Mouse (Mus musculus): ENCODE results near the gene Krtap2-4. TPM values are rescaled to one million over a fixed set of nuclear protein-coding genes. Genes with fewer than 3 reads are reported as not detected.

Krtap2-4 gene
- total and polyA plus RNA-seq, 3 experiments = not detected

- Histone ChIP-seq H3K4me2 (ENCODE audit: insufficient read depth, low read depth, poor library complexity, severe bottlenecking) (no peak overlapping the region), H3K27me3 (replicated peaks) (peaks cover 74% of the 10 kb centered on the region), H3K36me3 (replicated peaks in 1 of 2; ENCODE audit: control insufficient read depth in 1 of 2, insufficient read depth in 1 of 2, low read length in 1 of 2) (no peaks in the 10 kb centered on the region), H3K9ac (ENCODE audit: insufficient read depth, low read depth) (no peak overlapping the region), H3K4me3 (replicated peaks in 1 of 3; ENCODE audit: low read depth in 2 of 3, low read length in 2 of 3, poor library complexity in 1 of 3) (no peak overlapping the region), H3K4me1 (ENCODE audit: control insufficient read depth in 1 of 2, insufficient read depth in 2 of 2) (no peaks in the 10 kb centered on the region), H3K79me2 (replicated peaks; ENCODE audit: control insufficient read depth, extremely low read depth, insufficient read depth, poor library complexity, severe bottlenecking) (no peaks in the 10 kb centered on the region), H3K9me3 (replicated peaks; ENCODE audit: low read length) (peaks cover 4% of the 10 kb centered on the region), H3K27ac (ENCODE audit: insufficient read depth, low read depth) (no peak overlapping the region)
- in situ Hi-C loops (cut with MboI; ENCODE audit: low pct_ligation_motif_present, low pct_unique_long_range_greater_than_20kb, low sequenced_read_pairs) = no loop called here
- dilution Hi-C loops (cut with MboI; ENCODE audit: extremely low pct_ligation_motif_present, extremely low pct_unique_long_range_greater_than_20kb, low sequenced_read_pairs) = no loop called here
- DNase-seq (ENCODE audit: extremely low read depth) = no peak
- TF ChIP-seq POLR2A (IDR thresholded peaks at IDR 0.05; ENCODE audit: low read depth, low read length) (no peak), GABPA (IDR thresholded peaks at IDR 0.05; ENCODE audit: insufficient replicate concordance, low read depth, low read length) (no peak), MXI1 (IDR thresholded peaks at IDR 0.05; ENCODE audit: low read depth, low read length) (no peak), SMC3 (IDR thresholded peaks at IDR 0.05; ENCODE audit: low read depth, low read length) (no peak), POLR2AphosphoS2 (IDR thresholded peaks at IDR 0.05; ENCODE audit: low read depth, low read length) (no peak), E2F4 (IDR thresholded peaks at IDR 0.05; ENCODE audit: insufficient replicate concordance, low read depth, low read length) (no peak), NELFE (IDR thresholded peaks at IDR 0.05; ENCODE audit: low read depth, low read length) (no peak), UBTF (IDR thresholded peaks at IDR 0.05; ENCODE audit: low read depth, low read length) (no peak), ZMIZ1 (IDR thresholded peaks at IDR 0.05; ENCODE audit: low read depth, low read length) (no peak), ELF1 (IDR thresholded peaks at IDR 0.05; ENCODE audit: low read depth, low read length) (no peak), NRF1 (IDR thresholded peaks at IDR 0.05; ENCODE audit: low read depth, low read length) (no peak), CTCF (conservative IDR thresholded peaks at IDR 0.05 in 1 of 2, IDR thresholded peaks at IDR 0.05 in 1 of 2; ENCODE audit: low read depth in 2 of 2, low read length in 2 of 2) (no peak), ETS1 (conservative IDR thresholded peaks at IDR 0.05; ENCODE audit: low read depth, low read length) (no peak), ZC3H11A (IDR thresholded peaks at IDR 0.05; ENCODE audit: low read depth, low read length) (no peak), MAX (IDR thresholded peaks at IDR 0.05; ENCODE audit: low read length) (no peak), ZKSCAN1 (IDR thresholded peaks at IDR 0.05; ENCODE audit: borderline replicate concordance, low read depth, low read length) (no peak)
Observed at GRCm38 (mm10) chr11:99581564-99581963, 33.1 kb downstream of the Krtap2-4 start.

DNA sequence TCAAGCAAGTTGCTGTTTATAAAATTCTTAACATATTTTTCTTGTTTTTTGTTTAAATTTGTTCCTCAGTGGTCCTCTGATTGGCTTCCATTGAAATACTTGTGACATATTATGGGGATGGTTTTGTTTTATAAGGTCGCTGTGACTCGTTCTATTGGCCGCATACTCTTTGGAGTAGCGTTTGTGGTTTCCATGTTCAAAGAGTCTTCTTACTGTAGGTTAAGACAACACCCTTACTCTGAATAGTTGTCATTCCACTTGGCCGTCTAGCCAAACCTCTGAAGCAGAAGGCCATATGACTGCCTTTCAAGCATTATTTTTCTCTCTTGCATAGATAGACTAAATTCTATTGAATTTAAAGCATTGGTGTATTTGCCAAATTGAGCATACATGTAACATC is 33.6 kb downstream of the Krtap2-4 start:
- Histone ChIP-seq H3K4me1 (ENCODE audit: control insufficient read depth in 1 of 2, insufficient read depth in 2 of 2) (no peaks in the 10 kb centered on the region), H3K36me3 (replicated peaks in 1 of 2; ENCODE audit: control insufficient read depth in 1 of 2, insufficient read depth in 1 of 2, low read length in 1 of 2) (no peaks in the 10 kb centered on the region), H3K9ac (ENCODE audit: insufficient read depth, low read depth) (no peak overlapping the region), H3K27ac (ENCODE audit: insufficient read depth, low read depth) (no peak overlapping the region), H3K9me3 (replicated peaks; ENCODE audit: low read length) (peaks cover 4% of the 10 kb centered on the region), H3K27me3 (replicated peaks) (peaks cover 77% of the 10 kb centered on the region), H3K4me2 (ENCODE audit: insufficient read depth, low read depth, poor library complexity, severe bottlenecking) (no peak overlapping the region), H3K4me3 (replicated peaks in 1 of 3; ENCODE audit: low read depth in 2 of 3, low read length in 2 of 3, poor library complexity in 1 of 3) (no peak overlapping the region), H3K79me2 (replicated peaks; ENCODE audit: control insufficient read depth, extremely low read depth, insufficient read depth, poor library complexity, severe bottlenecking) (no peaks in the 10 kb centered on the region)
- TF ChIP-seq TCF12 (IDR thresholded peaks at IDR 0.05; ENCODE audit: low read depth, low read length) = no peak
- TF ChIP-seq JUN (IDR thresholded peaks at IDR 0.05; ENCODE audit: insufficient read depth, low read depth, low read length) = no peak
- TF ChIP-seq ZMIZ1 (IDR thresholded peaks at IDR 0.05; ENCODE audit: low read depth, low read length) = no peak
- TF ChIP-seq POLR2AphosphoS2 (IDR thresholded peaks at IDR 0.05; ENCODE audit: low read depth, low read length) = no peak
- TF ChIP-seq CHD1 (IDR thresholded peaks at IDR 0.05; ENCODE audit: low read depth, low read length) = no peak
- TF ChIP-seq EP300 (IDR thresholded peaks at IDR 0.05; ENCODE audit: low read length) = no peak
- TF ChIP-seq RAD21 (IDR thresholded peaks at IDR 0.05; ENCODE audit: low read depth, low read length) = no peak
- no peak for TF ChIP-seq KAT2A (IDR thresholded peaks at IDR 0.05; ENCODE audit: insufficient replicate concordance, low read length)
- no peak for TF ChIP-seq CHD2 (IDR thresholded peaks at IDR 0.05; ENCODE audit: low read length)
- no peak for TF ChIP-seq UBTF (IDR thresholded peaks at IDR 0.05; ENCODE audit: low read depth, low read length)
- TF ChIP-seq GABPA (IDR thresholded peaks at IDR 0.05; ENCODE audit: insufficient replicate concordance, low read depth, low read length) = no peak
- no peak for TF ChIP-seq ELF1 (IDR thresholded peaks at IDR 0.05; ENCODE audit: low read depth, low read length)
- no peak for TF ChIP-seq SMC3 (IDR thresholded peaks at IDR 0.05; ENCODE audit: low read depth, low read length)
- no peak for TF ChIP-seq TBP (conservative IDR thresholded peaks at IDR 0.05; ENCODE audit: low read depth, low read length)
- TF ChIP-seq MXI1 (IDR thresholded peaks at IDR 0.05; ENCODE audit: low read depth, low read length) = no peak
- no peak for TF ChIP-seq SIN3A (IDR thresholded peaks at IDR 0.05; ENCODE audit: low read length)
- TF ChIP-seq MYC (IDR thresholded peaks at IDR 0.05; ENCODE audit: low read depth, low read length) = no peak
- DNase-seq (ENCODE audit: extremely low read depth) = no peak
- in situ Hi-C loops (cut with MboI; ENCODE audit: low pct_ligation_motif_present, low pct_unique_long_range_greater_than_20kb, low sequenced_read_pairs) (no loop called here), dilution Hi-C loops (cut with MboI; ENCODE audit: extremely low pct_ligation_motif_present, extremely low pct_unique_long_range_greater_than_20kb, low sequenced_read_pairs) (no loop called here)
